Mouse (Mus musculus): Measurements from ENCODE around the gene Rad54l. TPM values are rescaled to one million over a fixed set of nuclear protein-coding genes. Genes with fewer than 3 reads are reported as not detected.

Rad54l gene
- 10 to 100 TPM; 16.7 to 20.1 TPM for total RNA-seq (2023)

DNA sequence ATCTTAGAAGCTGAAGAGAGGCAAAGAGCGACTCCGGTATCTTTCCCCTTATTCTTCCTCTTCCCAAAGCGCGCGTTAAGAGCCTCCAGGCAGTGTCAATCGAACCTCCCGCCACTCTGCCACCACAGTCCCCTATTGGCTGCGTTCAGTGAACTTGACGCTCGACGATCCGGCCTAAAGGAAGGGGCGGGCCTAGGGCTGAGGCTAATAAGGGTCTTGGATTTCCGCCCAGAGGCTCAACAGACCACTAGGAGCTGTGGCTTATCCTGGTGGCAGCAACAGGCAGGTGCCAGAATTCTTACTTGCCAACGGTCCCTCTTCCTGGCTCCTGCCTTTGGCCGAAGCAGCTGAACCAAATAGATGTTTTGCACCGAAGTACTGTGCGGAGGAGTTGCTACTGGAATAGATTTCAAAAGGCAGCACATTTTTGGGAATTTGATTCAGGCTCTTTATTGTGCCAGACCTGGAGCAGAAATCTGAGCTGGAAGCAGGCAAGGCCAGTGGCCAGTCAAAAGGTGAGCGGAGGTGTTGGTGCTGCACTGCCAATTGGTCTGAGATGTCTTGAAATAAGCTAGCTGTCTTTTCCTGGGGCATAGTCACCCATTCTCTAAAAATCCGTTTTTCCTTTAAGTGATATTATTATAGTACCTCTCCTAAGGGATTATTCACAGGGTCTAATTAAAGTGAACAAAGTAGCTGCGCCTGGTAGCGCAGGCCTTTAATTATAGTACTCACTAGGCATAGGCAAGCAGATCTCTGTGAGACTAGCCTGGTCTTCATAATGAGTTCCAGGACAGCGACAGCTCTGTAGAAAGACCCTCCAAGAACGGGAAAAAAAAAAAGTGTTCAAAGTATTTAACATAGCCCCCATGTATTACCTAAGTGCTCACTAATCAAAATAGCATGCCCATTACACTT lies at the start of gene Rad54l, which contains the start of gene Pomgnt1:
TSS of gene Rad54l (minus strand) at position 89 of the 918 bp plus-strand sequence.
TSS of gene Pomgnt1 (plus strand) at position 239 of the 918 bp plus-strand sequence.

GRCm38 (mm10) chr4:116173072-116173471 lies 49.6 kb upstream of the Rad54l start, which contains the start of the genes 1700042G07Rik and Gm49337:
Gene 1700042G07Rik (plus strand): TSS chr4:116173372.
Gene Gm49337 (plus strand): TSS chr4:116173384.

GRCm38 (mm10) chr4:116167404-116167803 lies 43.9 kb upstream of the Rad54l start, which contains the start of gene Tspan1:
Gene Tspan1 (minus strand): TSS chr4:116167601.

GRCm38 (mm10) chr4:116151238-116151637 lies 27.7 kb upstream of the Rad54l start, which contains the start of gene Lurap1:
Gene Lurap1 (minus strand): TSS chr4:116151338.

GRCm38 (mm10) chr4:116074861-116075620 lies 48.4 kb downstream of the Rad54l start, which contains the start of the genes Uqcrh and Lrrc41:
Gene Uqcrh (minus strand): TSS chr4:116075071.
Gene Lrrc41 (plus strand): TSS chr4:116075269.

GRCm38 (mm10) chr4:116053399-116053961 lies 70.0 kb downstream of the Rad54l start, which contains the start of gene Nsun4:
Gene Nsun4 (minus strand): TSS chr4:116053876.

Other genes with a start within 250 kb of the Rad54l start
- gene Kncn, start 239.3 kb downstream of the Rad54l start, total RNA-seq (2023) = under 1 TPM in 1 of 2 experiments, not detected in 1; 0.42 TPM
- not detected for gene 6430628N08Rik, start 233.0 kb downstream of the Rad54l start, total RNA-seq (2023)
- gene Dmbx1, start 183.8 kb downstream of the Rad54l start, total RNA-seq (2023) = not detected
- gene Faah, start 105.8 kb downstream of the Rad54l start, total RNA-seq (2023) = 1 to 10 TPM; 1.1 to 1.4 TPM
- gene Nsun4, start 69.8 kb downstream of the Rad54l start, total RNA-seq (2023) = 1 to 10 TPM; 7.0 to 8.9 TPM
- 100 to 1,000 TPM; 201 to 227 TPM for gene Uqcrh, start 48.6 kb downstream of the Rad54l start, total RNA-seq (2023)
- 10 to 100 TPM; 18.4 to 22.5 TPM for gene Lrrc41, start 48.4 kb downstream of the Rad54l start, total RNA-seq (2023)
- 1 to 10 TPM; 8.4 to 8.7 TPM for gene Pomgnt1, start 150 bp upstream of the Rad54l start, total RNA-seq (2023)
- gene Lurap1, start 27.6 kb upstream of the Rad54l start, total RNA-seq (2023) = under 1 TPM in 1 of 2 experiments, not detected in 1; 0.09 TPM
- not detected for gene Tspan1, start 43.9 kb upstream of the Rad54l start, total RNA-seq (2023)
- not detected for gene 1700042G07Rik, start 49.7 kb upstream of the Rad54l start, total RNA-seq (2023)
- gene Gm49337, start 49.7 kb upstream of the Rad54l start, total RNA-seq (2023) = not detected
- under 1 TPM; 0.13 to 0.58 TPM for gene Pik3r3, start 97.9 kb upstream of the Rad54l start, total RNA-seq (2023)

All from neutrophil, adult 59 days (primary cell).